Mouse (Mus musculus) midbrain, embryonic 11.5 days (tissue): ENCODE data around the gene Ehd4. TPM values are rescaled to one million over a fixed set of nuclear protein-coding genes. Genes with fewer than 3 reads are reported as not detected.

ENCODE experiments used
- ATAC-seq: fragments of 200-750 bp; cut with Nextera tagmentation; 2 replicates; pipeline ENCODE4 v1.8.0; 2017; ENCODE audit warnings: moderate TSS enrichment, moderate library complexity; ENCODE audit not compliant: low FRiP score
- DNase-seq: peaks from one replicate; pipeline ENCODE4 v3.0.0; 2015; ENCODE audit warnings: low spot score; ENCODE audit errors: missing footprints
- H3K27ac ChIP-seq: fragments of 300-500 bp; sonication (generic); 2 replicates; pipeline ENCODE4 v1.5.1; 2014; ENCODE audit warnings: low read depth, low read length
- H3K27me3 ChIP-seq: fragments of 300-500 bp; sonication (generic); 2 replicates; pipeline ENCODE4 v1.6.1; 2014; ENCODE audit warnings: mild to moderate bottlenecking, low read length, moderate library complexity, mixed read lengths; ENCODE audit not compliant: control insufficient read depth, insufficient read depth
- H3K36me3 ChIP-seq: fragments of 300-500 bp; sonication (generic); 2 replicates; pipeline ENCODE4 v1.6.1; 2014; ENCODE audit warnings: mild to moderate bottlenecking, low read length, moderate library complexity, mixed read lengths; ENCODE audit not compliant: control insufficient read depth, insufficient read depth
- H3K4me1 ChIP-seq: fragments of 300-500 bp; sonication (generic); 2 replicates; pipeline ENCODE4 v1.6.1; 2014; ENCODE audit warnings: low read length; ENCODE audit not compliant: control insufficient read depth, insufficient read depth
- H3K4me2 ChIP-seq: fragments of 300-500 bp; sonication (generic); 2 replicates; pipeline ENCODE4 v1.6.1; 2014; ENCODE audit warnings: mild to moderate bottlenecking, moderate library complexity
- H3K4me3 ChIP-seq: fragments of 300-500 bp; sonication (generic); 2 replicates; pipeline ENCODE4 v1.5.1; 2014; ENCODE audit warnings: low read depth, low read length
- H3K9ac ChIP-seq: fragments of 300-500 bp; sonication (generic); 2 replicates; pipeline ENCODE4 v1.6.1; 2014; ENCODE audit warnings: low read length
- H3K9me3 ChIP-seq: fragments of 300-500 bp; sonication (generic); 2 replicates; pipeline ENCODE4 v1.6.1; 2016; ENCODE audit warnings: low read length; ENCODE audit not compliant: control insufficient read depth
- WGBS: fragments of 180-500 bp; shearing (Covaris S2); extraction: QIAGEN DNeasy Blood & Tissue Kit; methylation state at CpG from one replicate; pipeline ENCODE4 v1.1.7; 2014; 5-methylcytosine and 5-hydroxymethylcytosine counted together
- polyA plus RNA-seq: library from polyadenylated mRNA; unstranded; fragments of >200 nt; fragmentation: Nextera tagmentation; extraction: Ambion mirVana; gene quantifications from 2 replicates; pipeline ENCODE4 v1.2.1, GENCODE M21; 2014

The Ehd4 gene
- polyA plus RNA-seq, 1 experiment from 2014 or later: 10.2 TPM

DNA sequence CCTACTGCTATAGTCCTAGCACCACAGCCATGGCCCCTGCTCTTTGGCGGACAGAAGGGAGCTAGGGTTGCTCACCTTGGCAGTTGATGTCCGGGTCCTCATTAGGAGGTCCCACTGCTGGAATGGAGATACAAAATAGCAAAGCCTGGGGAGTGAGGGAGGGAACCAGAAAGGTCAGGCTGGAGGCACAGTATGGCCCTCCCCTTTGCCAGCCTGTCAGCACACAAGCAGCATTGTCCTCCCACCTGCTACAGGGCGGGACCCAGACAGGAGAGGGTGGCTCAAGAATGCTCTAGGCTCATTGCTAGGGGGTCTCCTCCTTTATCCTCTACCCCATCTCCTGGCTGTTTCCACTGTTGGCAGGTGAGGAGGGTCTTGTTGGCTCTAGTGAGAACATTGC is 68.4 kb downstream of the Ehd4 start:
- Histone ChIP-seq H3K4me1 (no peaks in the 10 kb centered on the region), H3K36me3 (no peaks in the 10 kb centered on the region), H3K9me3 (no peaks in the 10 kb centered on the region), H3K27me3 (no peaks in the 10 kb centered on the region), H3K27ac (no peak overlapping the region), H3K4me3 (no peak overlapping the region), H3K4me2 (no peak overlapping the region), H3K9ac (no peak overlapping the region)
- 88% methylated on average over 3 of the region's 3 CpGs for WGBS
- DNase-seq: no peak
- ATAC-seq: no peak

GRCm38 (mm10) chr2:120084593-120085361 is 69.6 kb downstream of the Ehd4 start:
- no peak overlapping the region for H3K9ac ChIP-seq
- no peak overlapping the region for H3K4me3 ChIP-seq
- no peak overlapping the region for H3K27ac ChIP-seq
- WGBS: 80% methylated on average over 14 of the region's 14 CpGs
- H3K4me1 ChIP-seq: no peaks in the 10 kb centered on the region
- H3K36me3 ChIP-seq: no peaks in the 10 kb centered on the region
- no peaks in the 10 kb centered on the region for H3K9me3 ChIP-seq
- DNase-seq (no peak), ATAC-seq (no peak)
- H3K4me2 ChIP-seq: no peak overlapping the region
- H3K27me3 ChIP-seq: no peaks in the 10 kb centered on the region

- ATAC-seq (no peak), DNase-seq (no peak)
- no peak overlapping the region for H3K27ac ChIP-seq
- H3K4me1 ChIP-seq: no peaks in the 10 kb centered on the region
- no peak overlapping the region for H3K9ac ChIP-seq
- H3K36me3 ChIP-seq: no peaks in the 10 kb centered on the region
- no peak overlapping the region for H3K4me2 ChIP-seq
- H3K27me3 ChIP-seq: no peaks in the 10 kb centered on the region
- no peaks in the 10 kb centered on the region for H3K9me3 ChIP-seq
- H3K4me3 ChIP-seq: no peak overlapping the region
- WGBS: 70% methylated on average over 2 of the region's 2 CpGs
Measured at GRCm38 (mm10) chr2:120082416-120082815, 72.0 kb downstream of the Ehd4 start.

DNA sequence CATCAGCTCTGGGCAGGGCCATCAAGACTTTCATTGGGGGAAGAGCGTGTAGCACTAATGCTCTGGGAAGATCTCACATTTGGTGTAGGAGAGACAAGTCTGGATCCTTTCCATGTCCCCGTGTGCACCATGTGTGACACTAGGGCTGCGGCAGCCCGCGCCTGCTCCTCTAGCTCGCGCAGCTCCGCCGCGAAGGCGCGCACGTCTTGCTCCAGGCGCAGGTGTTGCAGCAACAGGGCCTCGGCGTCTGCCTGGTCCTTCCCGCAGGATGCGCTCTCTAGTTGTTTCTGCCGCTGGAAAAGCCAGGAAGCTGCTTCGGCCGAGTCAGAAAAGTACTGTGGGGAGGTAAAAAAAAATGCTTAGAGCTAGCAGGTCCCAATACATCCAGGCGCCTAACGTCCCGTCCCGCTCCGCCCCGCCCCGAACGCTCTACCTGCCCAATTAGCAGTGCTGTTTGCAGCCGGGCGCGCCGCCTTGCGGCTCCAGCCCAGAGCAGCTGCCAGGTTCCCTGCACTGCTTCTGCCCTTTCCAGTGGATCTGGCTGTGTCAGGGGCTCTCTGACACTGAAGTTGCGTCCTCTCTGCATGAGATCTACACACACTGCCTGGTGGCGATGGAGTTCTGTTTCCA is 78.2 kb downstream of the Ehd4 start:
- Histone ChIP-seq H3K4me2 (peak overlapping the region; percentile 60), H3K4me3 (peak overlapping the region; percentile 28), H3K27ac (no peak overlapping the region), H3K36me3 (no peaks in the 10 kb centered on the region), H3K27me3 (peaks cover 15% of the 10 kb centered on the region), H3K4me1 (peaks cover 2% of the 10 kb centered on the region; the same call in 1 of the 2 replicates), H3K9me3 (no peaks in the 10 kb centered on the region), H3K9ac (peak overlapping the region; percentile 7; the same call in 1 of the 2 replicates)
- DNase-seq (peak; percentile 91), ATAC-seq (peak; percentile 64)
- WGBS: 2% methylated on average over 36 of the region's 36 CpGs

GRCm38 (mm10) chr2:120074096-120074495 is 80.3 kb downstream of the Ehd4 start:
- peaks cover 15% of the 10 kb centered on the region for H3K27me3 ChIP-seq
- no peaks in the 10 kb centered on the region for H3K36me3 ChIP-seq
- ATAC-seq (no peak), DNase-seq (no peak)
- H3K4me2 ChIP-seq: no peak overlapping the region
- H3K4me3 ChIP-seq: no peak overlapping the region
- peaks cover 2% of the 10 kb centered on the region; the same call in 1 of the 2 replicates for H3K4me1 ChIP-seq
- H3K9me3 ChIP-seq: no peaks in the 10 kb centered on the region
- no peak overlapping the region for H3K27ac ChIP-seq
- no peak overlapping the region for H3K9ac ChIP-seq
- 90% methylated on average over 4 of the region's 4 CpGs for WGBS

DNA sequence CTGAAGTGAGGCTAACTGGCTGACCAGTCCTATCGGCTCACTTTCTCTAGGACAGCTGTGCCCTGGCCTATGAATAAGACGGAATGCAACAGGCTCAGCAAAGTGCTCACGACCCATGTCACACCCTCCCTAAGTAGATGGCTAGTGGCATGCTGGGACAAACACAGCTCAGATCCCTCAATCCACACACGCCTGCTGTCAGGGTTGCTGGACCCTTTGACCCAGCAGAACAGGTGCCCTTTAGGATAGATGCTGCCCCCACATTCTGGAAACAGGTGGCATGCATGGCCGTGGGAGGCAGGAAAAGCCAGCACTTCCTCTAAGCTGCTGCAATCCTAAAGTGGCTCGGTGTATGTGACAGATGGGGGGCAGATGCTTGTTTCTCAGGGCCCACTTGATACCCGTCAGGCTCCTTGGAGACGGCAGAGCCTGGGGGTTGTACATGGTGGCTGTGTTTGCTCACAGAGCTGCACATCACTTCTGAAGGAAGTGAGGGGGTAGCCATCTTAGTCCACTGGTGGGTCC is 84.9 kb downstream of the Ehd4 start:
- no peaks in the 10 kb centered on the region for H3K36me3 ChIP-seq
- H3K27me3 ChIP-seq: no peaks in the 10 kb centered on the region
- no peak overlapping the region for H3K9ac ChIP-seq
- no peaks in the 10 kb centered on the region for H3K9me3 ChIP-seq
- ATAC-seq (peak; percentile 23; the same call in 1 of the 2 replicates), DNase-seq (no peak)
- H3K4me1 ChIP-seq: no peaks in the 10 kb centered on the region
- 71% methylated on average over 8 of the region's 8 CpGs for WGBS
- H3K4me2 ChIP-seq: no peak overlapping the region
- H3K27ac ChIP-seq: no peak overlapping the region
- H3K4me3 ChIP-seq: no peak overlapping the region

DNA sequence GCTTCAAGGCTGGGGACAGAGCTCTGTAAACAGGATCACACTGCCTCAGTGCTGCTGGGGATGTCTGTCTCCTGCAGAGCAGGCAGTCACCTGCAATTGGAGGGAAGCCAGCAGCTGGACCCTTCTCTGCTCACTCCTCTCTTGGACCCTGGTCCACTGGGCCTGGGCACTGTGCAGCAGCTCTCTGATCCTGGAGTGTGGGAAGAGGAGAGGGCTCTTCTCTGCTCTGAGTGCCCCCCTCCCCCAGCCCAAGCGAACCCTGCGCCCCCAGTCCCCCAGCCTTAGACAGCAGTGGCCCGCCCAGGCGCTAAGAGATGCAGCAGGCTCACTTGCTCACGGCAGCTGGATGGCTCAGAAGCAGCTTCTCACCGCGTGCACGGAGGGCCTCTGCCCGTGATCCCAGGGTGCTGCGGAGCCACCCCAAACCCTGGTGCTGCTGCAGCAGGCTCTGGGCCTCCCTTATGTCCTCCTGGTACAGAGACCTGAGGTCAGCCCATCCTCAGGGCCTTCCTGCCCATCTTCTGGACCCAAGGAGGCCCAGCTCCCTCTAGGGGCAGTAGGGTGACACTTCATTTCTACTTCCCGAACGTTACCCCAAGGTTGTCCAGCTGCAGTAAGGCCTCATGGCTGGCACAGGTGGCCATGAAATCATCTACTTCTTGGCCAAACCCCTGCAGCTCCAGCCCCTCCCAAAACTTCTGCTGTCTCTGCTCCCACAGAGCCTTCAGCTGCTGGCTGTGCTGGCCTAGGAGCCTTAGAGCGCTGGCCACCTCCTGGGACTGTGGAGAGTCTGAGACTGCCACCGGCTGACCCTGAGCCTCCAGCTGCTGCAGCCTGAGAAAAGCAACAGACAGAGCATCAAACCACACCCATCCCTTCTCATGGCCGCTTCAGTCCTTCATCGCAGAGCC is 85.6 kb downstream of the Ehd4 start:
- H3K9ac ChIP-seq: peak overlapping the region; percentile 11; the same call in 1 of the 2 replicates
- H3K9me3 ChIP-seq: no peaks in the 10 kb centered on the region
- no peaks in the 10 kb centered on the region for H3K27me3 ChIP-seq
- H3K36me3 ChIP-seq: no peaks in the 10 kb centered on the region
- no peak overlapping the region for H3K4me3 ChIP-seq
- no peak overlapping the region for H3K4me2 ChIP-seq
- no peaks in the 10 kb centered on the region for H3K4me1 ChIP-seq
- peak; percentile 70 for ATAC-seq
- peak; percentile 92 for DNase-seq
- no peak overlapping the region for H3K27ac ChIP-seq
- WGBS: 36% methylated on average over 16 of the region's 16 CpGs

DNA sequence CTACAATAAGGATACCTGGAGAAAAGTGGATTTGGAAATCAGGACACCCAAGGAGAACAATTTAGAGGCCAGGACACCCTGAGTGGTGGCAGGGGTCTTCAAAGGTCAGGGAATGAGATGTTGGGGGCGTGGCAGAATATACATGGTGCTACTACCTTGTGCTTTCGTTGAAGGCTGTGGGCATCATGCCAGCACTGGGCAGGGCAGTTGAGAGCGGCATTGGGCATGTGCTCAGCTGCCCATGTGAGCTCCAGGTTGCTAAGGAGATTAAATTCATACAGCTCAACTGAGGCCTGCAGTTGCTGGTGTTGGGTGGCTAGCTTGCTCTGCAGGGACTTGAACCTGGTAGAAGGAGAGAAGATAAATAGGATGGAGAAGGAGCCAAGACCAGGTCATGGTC is 88.2 kb downstream of the Ehd4 start:
- no peaks in the 10 kb centered on the region for H3K27me3 ChIP-seq
- H3K36me3 ChIP-seq: no peaks in the 10 kb centered on the region
- ATAC-seq (no peak), DNase-seq (no peak)
- no peak overlapping the region for H3K4me3 ChIP-seq
- no peak overlapping the region for H3K9ac ChIP-seq
- H3K4me2 ChIP-seq: no peak overlapping the region
- H3K9me3 ChIP-seq: no peaks in the 10 kb centered on the region
- no peak overlapping the region for H3K27ac ChIP-seq
- WGBS: 90% methylated on average over 3 of the region's 3 CpGs
- H3K4me1 ChIP-seq: no peaks in the 10 kb centered on the region
